Mouse (Mus musculus): ENCODE data around the gene Maip1.

Gene Maip1

DNA sequence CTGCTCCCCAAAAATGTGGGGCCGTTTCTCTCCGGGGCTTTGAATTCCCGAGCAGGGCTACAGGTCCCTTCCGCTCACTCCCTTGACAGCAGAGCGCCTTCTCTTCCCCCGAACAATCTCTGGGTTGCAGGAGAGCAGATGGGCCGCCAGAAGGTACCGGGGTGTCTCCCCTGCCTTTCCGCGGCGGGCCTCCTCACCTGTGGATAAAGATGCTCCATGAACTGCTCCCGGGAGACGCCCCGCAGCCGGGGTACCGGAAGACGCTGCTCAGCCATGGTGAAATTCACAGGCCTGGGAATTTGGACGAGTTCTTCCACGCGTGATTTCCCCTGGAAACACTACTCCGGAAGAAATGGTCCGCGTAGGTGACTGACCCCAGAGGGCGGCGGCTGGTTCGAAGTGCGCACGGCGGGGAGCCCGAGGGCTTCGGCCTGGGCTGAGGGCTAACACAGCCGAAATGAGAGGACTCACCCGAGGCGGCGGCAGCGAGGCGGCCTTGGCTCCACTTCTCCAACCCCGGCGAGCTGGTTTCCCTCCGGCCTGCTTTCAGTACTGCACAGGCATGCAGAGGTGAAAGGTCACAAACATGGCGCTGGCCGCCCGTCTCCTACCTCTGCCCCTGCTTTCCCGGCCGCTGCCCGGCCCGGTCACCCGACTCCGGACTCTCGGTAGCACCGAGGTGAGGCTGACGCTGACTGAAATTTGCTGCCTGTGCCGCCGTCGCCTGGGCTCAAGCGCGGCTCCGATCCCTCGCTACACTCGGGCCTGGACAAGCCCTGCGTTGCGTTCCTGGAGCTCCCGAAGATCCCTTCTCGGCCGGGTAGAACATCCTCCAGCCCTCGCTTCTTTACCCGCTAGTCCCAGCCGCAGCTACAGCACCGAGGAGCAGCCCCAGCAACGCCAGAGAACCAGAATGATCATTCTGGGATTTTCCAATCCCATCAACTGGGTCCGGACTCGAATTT lies at the start of gene Maip1, which contains the start of gene Tyw5:
Maip1 (plus strand) TSS at position 142 of the 965 bp plus-strand sequence.
Tyw5 (minus strand) TSS at position 915 of the 965 bp plus-strand sequence.
- DNase-seq (ENCODE audit: low read depth), result peak; percentile 92

DNA sequence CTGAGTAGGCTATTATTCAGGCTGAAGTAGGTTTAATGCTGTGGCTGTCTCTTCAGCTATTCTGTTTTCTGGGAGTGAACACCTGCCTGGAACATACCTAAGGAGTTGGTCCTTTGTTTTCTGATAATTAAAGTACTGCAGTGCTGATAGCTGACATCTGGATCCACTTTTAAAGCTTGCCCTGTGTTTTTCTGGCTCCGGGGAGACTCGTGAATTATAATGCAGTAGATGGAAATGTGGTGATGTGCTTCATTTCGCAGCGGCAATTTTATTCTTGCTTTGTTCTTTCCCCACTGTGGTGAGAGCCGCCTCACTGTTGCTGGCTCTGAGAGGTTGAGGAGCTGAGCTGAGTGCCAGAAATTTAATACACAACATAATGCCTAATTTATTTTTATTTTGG lies 47.6 kb upstream of the Maip1 start:
- no peak for DNase-seq (ENCODE audit: low read depth)

DNA sequence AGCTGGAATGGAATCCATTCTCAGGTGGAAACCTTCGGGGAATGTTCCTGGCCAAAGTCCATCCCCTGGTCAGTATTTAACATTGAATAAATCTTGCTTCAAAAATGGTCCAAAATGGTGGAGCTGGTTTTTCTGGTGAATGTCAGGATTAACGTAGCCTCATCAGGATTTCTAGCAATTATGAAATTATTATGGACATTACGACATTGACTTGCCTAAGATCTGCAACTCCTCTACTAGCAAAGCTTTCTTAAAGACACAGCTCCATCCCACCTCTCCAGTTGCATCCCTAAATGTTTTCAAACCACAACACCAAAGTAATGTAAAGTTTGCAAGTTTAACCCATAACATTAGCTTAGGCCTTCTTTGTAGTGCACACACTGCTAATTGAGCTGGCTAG lies 38.7 kb upstream of the Maip1 start:
- DNase-seq (ENCODE audit: low read depth), result no peak

DNA sequence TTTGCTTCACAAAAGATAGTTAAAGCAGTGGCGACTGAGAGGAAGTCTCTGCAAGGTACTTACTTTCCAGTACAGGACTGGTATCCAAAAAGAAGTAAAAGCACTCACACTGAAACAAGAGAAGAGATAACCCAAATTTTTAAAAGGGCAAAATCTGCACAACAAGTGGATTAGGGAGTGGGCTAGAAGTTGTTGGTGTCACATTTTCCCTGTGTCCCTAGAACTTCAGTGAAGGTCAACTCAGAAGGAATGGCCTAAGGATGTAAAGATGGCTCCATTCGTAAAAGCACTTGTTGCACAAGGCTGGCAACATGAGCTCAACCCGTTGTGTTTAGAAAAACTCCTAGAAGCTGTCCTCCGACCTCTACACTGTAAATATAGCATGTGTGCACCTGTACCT lies 37.0 kb upstream of the Maip1 start:
- DNase-seq (ENCODE audit: low read depth), result no peak

DNA sequence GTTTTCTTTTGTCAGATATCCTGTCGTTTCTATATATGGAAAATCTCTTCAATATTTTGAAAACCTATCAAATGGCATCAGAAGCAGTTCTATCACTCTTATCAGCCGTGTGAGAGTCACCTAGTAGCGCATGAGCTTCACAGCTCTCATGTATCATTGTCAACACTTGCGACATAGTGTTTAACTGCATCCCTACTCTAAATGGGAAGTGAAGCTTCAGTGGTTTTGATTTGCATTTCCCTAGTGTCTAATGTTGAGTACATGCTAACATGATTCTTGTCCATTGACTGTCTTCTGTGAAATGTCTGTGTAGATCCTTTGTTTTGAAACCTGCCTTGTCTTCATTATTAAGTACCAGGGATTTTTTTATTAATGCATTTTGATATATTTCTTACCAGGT lies 35.7 kb upstream of the Maip1 start:
- no peak for DNase-seq (ENCODE audit: low read depth)

DNA sequence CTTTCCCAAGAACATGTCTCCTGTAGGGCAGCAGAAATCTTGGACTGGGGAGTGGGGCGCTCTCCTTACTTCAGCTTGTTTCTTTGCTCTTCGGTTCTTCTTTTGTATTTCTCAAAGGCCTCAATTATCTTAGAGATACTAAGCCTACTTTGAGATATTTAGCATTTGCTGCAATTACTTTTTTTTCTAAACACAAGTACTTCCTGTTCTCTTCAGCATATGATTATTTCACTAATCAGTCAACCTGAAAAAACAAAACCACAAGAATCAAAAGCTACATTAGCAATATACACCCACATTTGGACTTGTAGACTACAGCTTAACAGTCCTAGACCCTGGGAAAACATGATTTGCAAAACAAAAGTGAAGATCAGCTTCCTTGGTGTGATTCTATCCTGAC lies 30.9 kb upstream of the Maip1 start:
- peak; percentile 37 for DNase-seq (ENCODE audit: low read depth)

DNA sequence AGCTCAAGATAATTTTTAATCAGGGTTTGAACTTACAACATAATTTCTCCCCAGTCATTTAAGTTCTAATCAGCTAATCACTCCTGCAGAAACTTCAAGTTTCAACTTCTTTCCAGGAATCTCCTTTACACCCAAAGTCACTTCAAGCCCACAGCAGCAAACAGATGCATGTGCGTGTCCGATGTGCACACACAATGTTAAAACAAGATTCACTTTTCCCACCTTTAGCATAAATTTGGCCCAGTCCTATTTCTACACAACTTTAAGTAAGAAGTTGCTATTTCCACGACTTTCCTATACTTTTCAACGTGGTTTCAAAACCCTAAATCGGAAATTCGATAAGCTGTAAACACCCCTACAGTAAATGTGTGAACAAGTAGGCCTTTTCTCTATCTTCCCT lies 29.3 kb upstream of the Maip1 start:
- no peak for DNase-seq (ENCODE audit: low read depth)

DNA sequence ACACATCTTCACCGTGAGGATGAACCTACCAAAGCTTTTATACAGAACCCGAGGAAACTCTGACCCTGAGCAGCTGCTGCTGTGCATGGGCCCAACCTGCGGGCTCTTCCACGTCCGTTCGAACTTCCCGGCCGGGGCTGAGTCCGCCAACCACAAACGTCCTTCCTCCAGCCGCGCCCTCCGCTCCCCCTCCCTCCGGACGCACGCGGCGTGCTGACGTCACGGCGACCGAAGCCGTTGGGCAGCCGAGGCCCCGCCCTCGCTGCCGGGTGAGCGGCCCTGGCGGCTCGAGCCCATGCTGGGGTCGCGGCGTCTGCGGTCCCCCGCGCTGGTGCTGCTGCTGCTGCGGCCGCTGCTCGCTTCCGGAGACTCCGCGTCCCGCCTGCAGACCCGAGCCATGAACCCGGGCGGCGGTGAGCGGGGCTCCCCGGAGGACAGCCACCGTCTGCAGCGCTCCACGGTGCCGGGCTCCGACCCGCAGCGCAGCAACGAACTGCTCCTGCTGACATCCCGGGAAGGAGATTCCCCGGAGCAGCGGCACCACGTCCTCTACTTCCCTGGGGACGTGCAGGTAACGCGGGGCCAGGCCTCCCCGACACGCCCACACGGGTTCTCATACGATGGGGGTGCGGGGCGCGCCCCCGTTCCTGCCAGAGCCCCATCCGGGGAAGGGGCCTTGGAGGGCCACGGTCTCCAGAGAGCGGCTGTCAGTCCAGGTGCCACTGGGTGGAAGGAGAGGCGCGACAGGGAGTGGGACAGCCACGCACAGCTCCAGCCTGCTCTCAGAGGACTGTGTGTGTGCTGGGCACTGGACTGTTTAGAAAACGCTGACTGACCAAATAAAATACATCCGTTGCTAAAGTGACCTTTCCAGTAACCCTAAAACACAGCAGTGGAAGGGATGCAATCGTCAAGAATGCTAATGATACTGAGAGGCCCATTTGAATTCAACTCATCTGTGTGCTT lies 28.5 kb upstream of the Maip1 start, which contains the start of gene 1700066M21Rik:
1700066M21Rik (plus strand) TSS at position 245 of the 966 bp plus-strand sequence.
- peak; percentile 90 for DNase-seq (ENCODE audit: low read depth)

DNA sequence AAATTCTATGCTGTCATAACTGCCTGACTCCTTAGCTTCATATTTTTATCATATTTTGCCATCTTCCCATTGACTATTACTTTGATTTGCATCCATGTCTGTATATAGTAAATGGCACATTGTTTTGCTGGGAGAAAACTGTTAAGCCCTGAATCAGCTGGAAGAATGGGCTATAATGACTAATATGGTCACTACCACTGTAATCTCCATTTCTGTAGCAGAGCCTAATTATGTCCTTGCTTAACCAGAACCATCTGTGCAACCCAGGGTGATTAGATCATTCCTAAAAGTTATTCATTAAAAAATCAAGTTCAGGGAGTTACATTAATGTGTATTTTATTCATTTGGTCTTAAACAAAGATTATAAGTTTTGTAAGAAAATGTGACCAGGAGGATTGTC lies 19.6 kb upstream of the Maip1 start:
- no peak for DNase-seq (ENCODE audit: low read depth)

DNA sequence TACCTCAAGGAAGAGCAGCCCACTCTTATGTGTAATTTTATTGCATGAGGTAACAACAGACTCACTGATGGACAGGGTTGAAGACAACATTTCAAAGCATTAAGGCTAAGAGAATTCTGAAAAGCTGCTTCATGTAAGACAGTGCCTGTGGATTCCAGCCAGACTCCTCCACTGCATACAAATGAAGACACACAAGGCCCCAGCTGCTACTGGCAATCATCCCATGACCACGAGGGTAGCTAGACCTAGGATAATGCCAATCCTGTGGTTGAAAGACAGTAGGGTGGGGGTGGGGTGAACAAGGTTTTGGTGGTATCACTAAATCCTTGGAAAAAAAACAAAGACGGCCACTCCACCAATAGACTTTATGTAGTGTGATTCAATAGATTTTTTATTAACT lies 18.3 kb upstream of the Maip1 start:
- DNase-seq (ENCODE audit: low read depth), result no peak

DNA sequence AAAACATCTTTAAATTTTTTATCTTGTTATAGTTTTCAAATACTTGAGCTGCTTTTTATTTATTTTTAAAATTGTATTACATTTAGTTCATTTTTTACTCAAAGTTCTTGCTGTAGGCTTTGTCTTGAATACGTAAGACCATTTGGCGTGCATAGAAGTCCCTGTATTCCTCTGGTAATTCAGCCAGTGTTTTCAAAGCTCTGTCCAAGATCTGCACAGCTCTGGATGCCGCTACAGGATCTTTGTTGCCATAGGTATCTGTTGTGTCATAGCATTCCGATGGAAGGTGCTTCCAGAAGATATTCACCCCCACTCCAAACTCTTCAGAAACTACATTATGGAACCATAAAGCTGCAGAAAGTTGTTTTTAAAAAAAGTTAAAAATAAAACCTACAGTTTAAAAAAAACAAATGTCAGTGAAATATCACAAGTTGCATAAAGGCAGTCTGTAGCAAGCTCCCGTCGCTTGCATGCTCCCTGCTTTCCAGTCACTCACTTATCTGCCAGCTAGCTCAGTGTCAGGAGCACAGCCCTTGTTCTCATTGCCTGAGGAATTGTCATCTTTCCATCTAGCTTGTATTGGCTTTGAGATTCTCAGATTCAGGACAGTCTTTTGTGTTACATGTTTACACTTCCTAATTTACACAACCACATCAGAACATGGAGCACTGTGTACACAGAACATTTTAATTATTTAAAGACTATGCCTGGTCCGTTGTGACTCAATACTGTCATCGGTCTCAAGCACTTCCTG lies 17.5 kb upstream of the Maip1 start:
- DNase-seq (ENCODE audit: low read depth), result no peak

DNA sequence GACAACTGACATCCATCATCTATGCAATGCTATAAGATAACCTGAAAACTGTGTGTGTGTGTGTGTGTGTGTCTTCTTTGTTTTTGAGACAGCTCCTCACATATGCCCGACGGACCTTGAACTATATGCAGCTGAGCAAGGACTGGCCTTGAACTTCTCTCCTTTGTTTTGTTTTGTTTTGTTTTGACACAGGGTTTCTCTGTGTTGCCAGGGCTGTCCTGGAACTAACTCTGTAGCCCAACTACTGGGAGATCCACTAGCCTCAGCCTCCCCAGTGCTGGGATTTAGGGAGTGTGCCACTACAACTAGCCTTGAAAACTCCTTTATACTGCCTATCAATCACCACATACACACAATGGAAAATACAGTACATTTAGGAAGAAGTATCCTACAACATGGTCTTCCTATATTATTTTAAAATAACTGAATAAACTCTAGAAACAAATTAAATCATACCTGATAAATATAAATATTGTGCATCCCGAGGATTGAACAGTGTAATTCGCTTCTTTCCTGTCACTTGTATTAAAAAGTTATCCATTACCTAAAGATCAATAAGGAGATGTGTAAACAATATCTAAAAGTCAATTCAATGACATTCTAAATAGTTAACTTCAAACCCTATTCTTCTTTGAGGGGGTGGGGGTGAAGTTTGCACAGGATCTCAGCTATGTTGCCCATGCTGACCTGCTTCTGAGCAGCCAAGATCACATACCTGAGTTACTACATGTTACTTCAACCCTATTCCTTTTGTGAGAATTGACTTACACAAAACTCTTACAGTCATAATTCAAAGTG lies 14.9 kb upstream of the Maip1 start:
- DNase-seq (ENCODE audit: low read depth), result no peak

DNA sequence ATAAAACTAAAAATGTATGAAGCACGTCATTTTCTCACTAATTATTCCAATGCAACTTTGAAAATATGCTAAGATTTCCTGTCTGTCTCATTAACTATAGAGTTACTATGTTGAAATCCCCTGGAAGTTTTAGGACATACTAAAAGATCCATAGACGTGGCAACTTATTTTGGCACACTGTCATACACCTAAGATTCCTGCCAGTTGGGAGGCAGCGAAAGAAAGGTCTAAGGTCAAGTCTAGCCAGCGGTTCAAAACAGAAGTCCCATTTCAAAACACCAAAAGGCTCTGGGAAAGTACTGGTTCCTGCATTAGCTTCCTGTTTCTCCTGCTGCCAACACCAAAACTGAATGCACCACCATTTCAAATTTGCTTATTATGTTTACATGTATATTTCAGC lies 13.7 kb upstream of the Maip1 start:
- DNase-seq (ENCODE audit: low read depth), result no peak

DNA sequence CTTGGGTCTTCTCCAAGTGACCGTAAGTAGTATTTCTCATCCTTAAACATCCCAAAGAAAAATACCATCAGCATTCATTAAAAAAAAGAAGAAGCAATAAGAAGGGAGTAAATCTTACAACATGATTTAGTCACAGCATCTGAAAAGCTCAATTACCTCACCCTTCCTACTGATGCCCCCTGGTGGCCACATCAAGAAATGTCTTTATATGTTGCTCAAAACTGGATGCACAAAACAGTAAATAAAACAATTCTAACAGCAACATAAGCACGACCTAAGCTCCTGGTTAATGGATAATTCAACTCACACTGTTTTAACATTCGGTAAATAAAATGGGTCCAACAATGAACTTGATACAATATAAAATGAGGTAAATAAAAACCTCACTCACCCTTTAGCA lies 12.1 kb upstream of the Maip1 start:
- DNase-seq (ENCODE audit: low read depth), result peak; percentile 76

DNA sequence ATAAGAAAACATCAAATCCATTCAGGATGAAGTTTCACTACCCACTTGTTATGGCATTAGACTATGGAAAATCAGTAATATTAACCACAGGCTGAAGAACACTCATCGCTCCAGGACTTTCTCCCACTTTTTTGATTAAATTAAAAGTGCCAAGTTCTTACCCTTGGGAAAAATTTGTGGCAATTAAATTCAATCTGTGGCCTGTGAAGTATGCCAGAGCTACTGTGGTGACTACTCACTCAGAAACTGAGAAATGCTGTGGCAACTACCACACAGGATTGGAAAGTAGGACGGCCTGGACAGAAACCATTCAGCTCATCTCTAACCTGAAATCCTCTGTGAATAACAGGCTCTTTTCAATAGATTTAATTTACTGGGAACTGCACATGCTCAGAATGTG lies 5.8 kb upstream of the Maip1 start:
- DNase-seq (ENCODE audit: low read depth), result no peak

DNA sequence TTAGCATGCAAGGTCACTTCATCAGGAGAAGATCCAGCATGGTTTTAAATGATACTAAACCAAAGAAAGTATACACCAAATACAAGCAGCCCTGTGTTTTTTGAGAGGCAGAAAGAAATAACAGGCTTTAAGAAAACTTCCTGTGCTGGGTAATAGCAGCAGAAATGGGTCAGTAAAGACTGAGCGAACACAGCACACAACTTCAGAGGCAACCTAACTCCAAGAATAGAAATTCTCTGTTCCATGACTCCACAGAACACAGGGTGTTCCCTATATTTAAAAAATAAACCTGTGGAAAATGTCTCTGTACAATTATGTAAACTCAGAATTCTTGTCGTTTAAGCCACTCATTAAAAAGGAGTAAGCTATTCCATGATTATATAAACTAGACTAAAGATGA lies 5.3 kb upstream of the Maip1 start:
- DNase-seq (ENCODE audit: low read depth), result no peak

DNA sequence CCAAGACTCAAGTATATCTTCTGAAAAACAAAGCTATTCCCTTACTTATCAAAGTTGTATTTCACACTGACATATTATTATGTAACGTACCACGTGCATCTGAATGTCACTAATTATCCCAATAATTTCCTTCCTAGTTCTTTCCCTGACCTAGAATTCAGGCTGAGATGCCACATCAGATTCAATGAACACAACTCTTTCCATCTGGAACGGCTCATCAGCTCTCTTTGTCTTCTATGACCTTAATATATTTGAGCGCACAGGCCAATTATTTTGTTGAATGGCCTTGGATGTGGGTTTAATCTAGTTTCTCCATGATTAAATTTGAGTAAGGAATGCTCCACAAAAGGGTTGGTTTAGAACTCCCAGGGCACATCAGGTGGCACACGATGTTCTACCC lies 4.0 kb upstream of the Maip1 start:
- DNase-seq (ENCODE audit: low read depth), result no peak

DNA sequence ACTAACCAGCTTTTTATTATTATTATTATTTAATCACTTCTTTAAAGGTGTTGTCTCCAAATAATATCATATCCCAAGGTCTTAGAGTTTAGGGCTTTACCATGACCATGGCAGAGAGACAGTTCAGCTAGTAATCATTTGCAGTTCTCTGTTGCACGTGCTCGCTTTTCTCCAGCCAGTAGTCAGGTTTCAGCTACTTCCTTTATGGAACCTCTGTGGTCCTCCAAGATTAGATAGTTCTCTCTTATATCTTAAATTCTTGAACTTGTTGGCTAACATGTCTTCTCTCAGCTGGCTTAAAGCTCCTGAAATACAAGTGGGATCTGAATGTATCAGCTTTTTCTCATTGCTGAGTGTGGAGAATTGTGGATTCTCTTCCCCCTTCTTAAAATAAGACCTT lies 2.9 kb downstream of the Maip1 start:
- DNase-seq (ENCODE audit: low read depth), result no peak

DNA sequence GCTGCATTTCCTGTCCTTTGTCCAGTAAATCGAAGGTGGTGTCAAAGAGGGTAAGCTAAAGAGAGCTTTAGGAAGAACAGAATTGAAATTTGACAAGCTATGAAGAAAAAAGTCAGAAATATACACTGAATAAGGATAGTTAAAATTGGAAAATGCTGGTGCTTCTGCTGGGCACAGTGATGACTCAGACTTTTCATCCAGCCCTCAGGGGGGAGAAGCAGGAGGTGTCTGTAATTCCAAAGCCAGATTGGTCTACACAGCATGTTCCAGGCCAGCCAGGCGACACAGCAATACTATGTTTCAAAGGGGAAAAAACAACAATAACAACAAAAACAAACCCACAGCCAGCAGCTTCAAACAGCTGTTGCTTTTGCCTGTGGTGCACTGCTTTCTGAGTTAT lies 7.3 kb downstream of the Maip1 start:
- DNase-seq (ENCODE audit: low read depth), result no peak

DNA sequence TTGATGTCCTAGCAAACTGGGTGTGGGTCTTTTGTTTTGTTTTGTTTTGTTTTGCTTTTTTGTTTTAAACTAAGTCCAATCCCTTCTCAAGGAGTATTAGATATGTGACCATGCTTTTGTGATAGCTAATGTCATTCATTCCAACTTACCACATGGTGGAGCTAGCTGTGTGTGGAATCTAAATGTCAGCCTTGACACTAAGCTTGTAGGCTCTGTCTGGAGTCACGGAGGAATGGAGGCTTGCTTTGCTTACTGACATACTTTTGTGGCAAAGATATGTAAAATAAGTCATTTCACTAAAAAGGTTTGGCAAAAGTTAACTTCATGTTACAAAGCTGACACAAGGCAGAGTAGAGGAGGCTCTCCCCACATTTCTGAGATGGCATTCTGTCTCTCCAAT lies 17.6 kb downstream of the Maip1 start:
- no peak for DNase-seq (ENCODE audit: low read depth)
